Mouse (Mus musculus) lung, embryonic 16.5 days (tissue): Measurements from ENCODE around the gene Sult1e1. TPM values are rescaled to one million over a fixed set of nuclear protein-coding genes. Genes with fewer than 3 reads are reported as not detected.

Experiments used
- microRNA-seq: library from miRNA; unstranded; fragments of <30 nt; microRNA quantifications from one replicate; pipeline ENCODE4, GENCODE M21; 2016
- polyA plus RNA-seq: library from polyadenylated mRNA; unstranded; fragments of >200 nt; fragmentation: Nextera tagmentation; extraction: Ambion mirVana; gene quantifications from 2 replicates; pipeline ENCODE4 v1.2.1, GENCODE M21; 2015

Gene Sult1e1
- polyA plus RNA-seq, 1 experiment from 2014 or later: not detected

Small RNA genes within 50 kb of the gene (microRNA-seq; reads per million reads assigned to microRNA genes)
- 1.4 reads per million for gene Mir3969

Other genes with a start within 250 kb of the Sult1e1 start
- not detected in 2 replicates for gene Ugt2b38, start 167.4 kb downstream of the Sult1e1 start, polyA plus RNA-seq
- gene Ugt2a2, start 109.3 kb downstream of the Sult1e1 start, polyA plus RNA-seq: not detected in 2 replicates
- not detected in 2 replicates for gene Gm43638, start 104.8 kb downstream of the Sult1e1 start, polyA plus RNA-seq
- not detected in 2 replicates for gene Ugt2a1, start 100.7 kb downstream of the Sult1e1 start, polyA plus RNA-seq
- not detected in 2 replicates for gene Sult1b1, start 53.4 kb downstream of the Sult1e1 start, polyA plus RNA-seq
- gene Sult1d1, start 22.6 kb downstream of the Sult1e1 start, polyA plus RNA-seq: 0.14 TPM in 1 of 2 replicates, not detected in the other
- not detected in 2 replicates for gene Csn1s1, start 74.6 kb upstream of the Sult1e1 start, polyA plus RNA-seq
- 0.33 TPM in 1 of 2 replicates, not detected in the other for gene Csn2, start 108.0 kb upstream of the Sult1e1 start, polyA plus RNA-seq
- not detected in 2 replicates for gene Csn1s2a, start 183.0 kb upstream of the Sult1e1 start, polyA plus RNA-seq
- not detected in 2 replicates for gene Csn1s2b, start 216.5 kb upstream of the Sult1e1 start, polyA plus RNA-seq
- not detected in 2 replicates for gene Prr27, start 234.1 kb upstream of the Sult1e1 start, polyA plus RNA-seq